Mouse (Mus musculus): ENCODE measurements around the gene Gm43738.

GRCm38 (mm10) chr3:89144821-89145220 is 43.9 kb upstream of the Gm43738 start:
- TF ChIP-seq CTCF (IDR thresholded peaks at IDR 0.05; ENCODE audit: control insufficient read depth, insufficient read depth, low read length) (no peak), POLR2A (IDR thresholded peaks at IDR 0.05; ENCODE audit: borderline replicate concordance, control insufficient read depth, low read depth, low read length) (no peak)
